Mouse (Mus musculus): Measurements from ENCODE around the gene Paip2b. TPM values are rescaled to one million over a fixed set of nuclear protein-coding genes. Genes with fewer than 3 reads are reported as not detected.
"Not testable (repeated sequence)": the region's sequence is repeated elsewhere in the genome, so short reads cannot be mapped to it uniquely, and the experiment has no call there.

Paip2b gene
- polyA plus RNA-seq, 1 experiment, result 41.4 TPM

GRCm38 (mm10) chr6:83815801-83816200 lies 15.7 kb downstream of the Paip2b start:
- Histone ChIP-seq H3K27ac (ENCODE audit: insufficient read depth, low read length) (no peak overlapping the region), H3K4me3 (ENCODE audit: insufficient read depth, low read length) (no peak overlapping the region), H3K4me1 (ENCODE audit: control insufficient read depth, insufficient read depth, low read length) (no peaks in the 10 kb centered on the region; the same call in 1 of the 2 replicates)
- TF ChIP-seq POLR2A (IDR thresholded peaks at IDR 0.05; ENCODE audit: extremely low read depth, insufficient read depth, low read length), result no peak
- no peak for TF ChIP-seq CTCF (IDR thresholded peaks at IDR 0.05; ENCODE audit: extremely low read depth, insufficient read depth, low read length)

- Histone ChIP-seq H3K27ac (ENCODE audit: insufficient read depth, low read length) (no peak overlapping the region), H3K4me1 (ENCODE audit: control insufficient read depth, insufficient read depth, low read length) (no peaks in the 10 kb centered on the region), H3K4me3 (ENCODE audit: insufficient read depth, low read length) (no peak overlapping the region)
- no peak for TF ChIP-seq CTCF (IDR thresholded peaks at IDR 0.05; ENCODE audit: extremely low read depth, insufficient read depth, low read length)
- no peak for TF ChIP-seq POLR2A (IDR thresholded peaks at IDR 0.05; ENCODE audit: extremely low read depth, insufficient read depth, low read length)
These were observed 28.7 kb downstream of the Paip2b start for GRCm38 (mm10) chr6:83802846-83803245.

DNA sequence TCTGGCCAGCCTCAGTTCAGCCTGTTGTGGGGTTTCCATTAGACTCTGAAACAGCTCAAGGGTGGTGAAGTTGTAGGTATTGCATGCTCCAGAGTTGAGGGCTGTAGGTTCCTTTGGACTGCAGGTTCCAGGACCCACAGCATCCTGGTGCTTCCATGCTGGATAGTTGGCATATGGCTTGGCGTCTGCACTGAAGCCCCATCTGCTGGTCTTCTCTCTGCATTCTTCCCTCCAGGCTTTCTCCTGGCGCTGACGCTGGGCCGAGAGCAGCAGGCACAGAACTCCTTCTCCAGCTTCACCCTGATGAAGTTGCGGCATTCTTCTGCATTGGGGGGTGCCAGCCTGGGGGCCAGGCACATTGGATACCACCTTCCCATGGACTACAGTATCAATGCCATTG lies 29.5 kb downstream of the Paip2b start:
- Histone ChIP-seq H3K4me1 (ENCODE audit: control insufficient read depth, insufficient read depth, low read length) (no peaks in the 10 kb centered on the region), H3K4me3 (ENCODE audit: insufficient read depth, low read length) (no peak overlapping the region), H3K27ac (ENCODE audit: insufficient read depth, low read length) (no peak overlapping the region)
- TF ChIP-seq POLR2A (IDR thresholded peaks at IDR 0.05; ENCODE audit: extremely low read depth, insufficient read depth, low read length) (no peak), CTCF (IDR thresholded peaks at IDR 0.05; ENCODE audit: extremely low read depth, insufficient read depth, low read length) (no peak)

GRCm38 (mm10) chr6:83796686-83797085 lies 34.9 kb downstream of the Paip2b start:
- no peak for TF ChIP-seq CTCF (IDR thresholded peaks at IDR 0.05; ENCODE audit: extremely low read depth, insufficient read depth, low read length)
- TF ChIP-seq POLR2A (IDR thresholded peaks at IDR 0.05; ENCODE audit: extremely low read depth, insufficient read depth, low read length), result no peak
- no peak overlapping the region for H3K4me3 ChIP-seq (ENCODE audit: insufficient read depth, low read length)
- peaks cover 3% of the 10 kb centered on the region; the same call in 1 of the 2 replicates for H3K4me1 ChIP-seq (ENCODE audit: control insufficient read depth, insufficient read depth, low read length)

GRCm38 (mm10) chr6:83795492-83795900 lies 36.0 kb downstream of the Paip2b start:
- peak overlapping the region; percentile 77 for H3K27ac ChIP-seq (ENCODE audit: insufficient read depth, low read length)
- peaks cover 3% of the 10 kb centered on the region; the same call in 1 of the 2 replicates for H3K4me1 ChIP-seq (ENCODE audit: control insufficient read depth, insufficient read depth, low read length)
- peak overlapping the region; percentile 62 for H3K4me3 ChIP-seq (ENCODE audit: insufficient read depth, low read length)
- 0 out of 2 replicates have a peak, but pooled peaks have one; percentile 19 for TF ChIP-seq POLR2A (IDR thresholded peaks at IDR 0.05; ENCODE audit: extremely low read depth, insufficient read depth, low read length)
- no peak for TF ChIP-seq CTCF (IDR thresholded peaks at IDR 0.05; ENCODE audit: extremely low read depth, insufficient read depth, low read length)

More at GRCm38 (mm10) chr6:83796686-83797085, 34.9 kb downstream of the Paip2b start:
- H3K27ac ChIP-seq (ENCODE audit: insufficient read depth, low read length), result no peak overlapping the region

- TF ChIP-seq CTCF (IDR thresholded peaks at IDR 0.05; ENCODE audit: extremely low read depth, insufficient read depth, low read length), result no peak
- TF ChIP-seq POLR2A (IDR thresholded peaks at IDR 0.05; ENCODE audit: extremely low read depth, insufficient read depth, low read length), result peak; percentile 84; the same call in 1 of the 2 replicates
These were observed 36.7 kb downstream of the Paip2b start, which contains the start of gene Nagk for GRCm38 (mm10) chr6:83794760-83795296. Nagk (plus strand) TSS chr6:83794982.

DNA sequence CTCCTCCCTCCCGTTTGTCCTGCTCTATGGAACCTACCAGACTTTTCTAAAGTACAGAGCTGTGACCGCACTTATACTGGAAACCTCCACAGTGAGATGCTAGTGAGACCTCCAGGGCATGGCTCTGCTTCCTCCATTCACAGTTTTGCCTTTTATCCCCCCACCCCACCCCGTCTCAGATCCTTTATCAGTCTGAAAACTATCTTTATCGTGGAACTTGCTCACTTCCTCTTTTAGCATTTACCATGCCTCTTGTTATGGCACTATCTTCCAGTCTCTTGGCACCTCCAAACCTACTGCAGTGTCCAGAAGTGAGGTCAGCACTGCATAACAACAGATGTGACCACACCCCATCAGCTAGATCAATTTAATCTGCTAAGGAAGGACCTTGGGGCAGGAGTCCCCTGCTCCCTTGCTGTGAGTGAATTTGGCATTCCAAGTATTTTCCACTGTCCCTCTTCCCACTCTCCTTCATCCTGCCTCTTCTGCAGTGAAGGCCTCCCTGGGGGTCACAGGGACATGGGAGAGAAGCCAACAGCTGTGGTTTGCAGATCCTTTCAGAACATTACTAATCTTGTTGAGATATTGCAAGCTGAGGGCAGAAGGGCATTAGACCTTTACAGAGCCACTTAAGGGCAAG lies 40.2 kb downstream of the Paip2b start:
- Histone ChIP-seq H3K27ac (ENCODE audit: insufficient read depth, low read length) (no peak overlapping the region), H3K4me1 (ENCODE audit: control insufficient read depth, insufficient read depth, low read length) (peaks cover 3% of the 10 kb centered on the region; the same call in 1 of the 2 replicates), H3K4me3 (ENCODE audit: insufficient read depth, low read length) (no peak overlapping the region)
- TF ChIP-seq POLR2A (IDR thresholded peaks at IDR 0.05; ENCODE audit: extremely low read depth, insufficient read depth, low read length) (no peak), CTCF (IDR thresholded peaks at IDR 0.05; ENCODE audit: extremely low read depth, insufficient read depth, low read length) (no peak)

More at GRCm38 (mm10) chr6:83794760-83795296, 36.7 kb downstream of the Paip2b start, which contains the start of gene Nagk:
- Histone ChIP-seq H3K4me1 (ENCODE audit: control insufficient read depth, insufficient read depth, low read length) (peaks cover 3% of the 10 kb centered on the region; the same call in 1 of the 2 replicates), H3K27ac (ENCODE audit: insufficient read depth, low read length) (peak within 1 kb of the TSS; percentile 77), H3K4me3 (ENCODE audit: insufficient read depth, low read length) (peak within 1 kb of the TSS; percentile 62)

GRCm38 (mm10) chr6:83790533-83790932 lies 41.0 kb downstream of the Paip2b start:
- H3K4me3 ChIP-seq (ENCODE audit: insufficient read depth, low read length); H3K4me1 ChIP-seq (ENCODE audit: control insufficient read depth, insufficient read depth, low read length); H3K27ac ChIP-seq (ENCODE audit: insufficient read depth, low read length): not testable (repeated sequence)

DNA sequence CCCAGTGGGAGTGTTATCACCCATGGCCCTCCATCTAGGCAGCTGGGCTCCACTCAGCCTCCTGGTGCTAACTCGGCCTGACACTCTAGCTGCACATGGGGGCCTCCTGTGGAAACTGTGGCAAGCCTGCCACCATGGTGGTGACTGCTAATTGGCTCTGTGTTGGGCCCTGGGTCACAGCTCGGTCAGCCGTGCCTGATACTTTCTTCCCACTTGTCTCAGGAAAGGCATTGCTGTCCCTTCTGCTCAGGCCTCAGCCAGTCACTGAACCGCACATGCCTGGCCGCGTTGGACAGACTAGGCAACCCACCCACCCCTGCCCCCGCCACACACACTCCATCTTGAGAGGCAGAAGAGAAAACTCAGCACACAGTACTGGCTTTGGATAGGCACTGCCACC lies 43.0 kb downstream of the Paip2b start:
- Histone ChIP-seq H3K4me3 (ENCODE audit: insufficient read depth, low read length) (no peak overlapping the region), H3K27ac (ENCODE audit: insufficient read depth, low read length) (no peak overlapping the region), H3K4me1 (ENCODE audit: control insufficient read depth, insufficient read depth, low read length) (no peaks in the 10 kb centered on the region)
- TF ChIP-seq CTCF (IDR thresholded peaks at IDR 0.05; ENCODE audit: extremely low read depth, insufficient read depth, low read length) (no peak), POLR2A (IDR thresholded peaks at IDR 0.05; ENCODE audit: extremely low read depth, insufficient read depth, low read length) (no peak)

GRCm38 (mm10) chr6:83786426-83786825 lies 45.1 kb downstream of the Paip2b start:
- TF ChIP-seq POLR2A (IDR thresholded peaks at IDR 0.05; ENCODE audit: extremely low read depth, insufficient read depth, low read length), result no peak
- no peak for TF ChIP-seq CTCF (IDR thresholded peaks at IDR 0.05; ENCODE audit: extremely low read depth, insufficient read depth, low read length)
- no peak overlapping the region for H3K27ac ChIP-seq (ENCODE audit: insufficient read depth, low read length)
- H3K4me3 ChIP-seq (ENCODE audit: insufficient read depth, low read length), result no peak overlapping the region
- H3K4me1 ChIP-seq (ENCODE audit: control insufficient read depth, insufficient read depth, low read length), result no peaks in the 10 kb centered on the region

Data from cortical plate, adult 2 months (tissue).